Mouse (Mus musculus) frontal cortex, postnatal 10 days (tissue): ENCODE measurements around the gene Idh2.
A peak's percentile ranks its signal among the peaks of the same experiment; 100 is the strongest.
"Not testable (repeated sequence)": the region's sequence is repeated elsewhere in the genome, so short reads cannot be mapped to it uniquely, and the experiment has no call there.

Source experiments
- DNase-seq, 2 experiments: peaks; one replicate each; pipeline ENCODE4 v3.0.0; 2022; ENCODE audit warnings: low spot score in 2 of 2, mixed read lengths in 1 of 2

Gene Idh2

GRCm38 (mm10) chr7:80115224-80115590, at the start of gene Idh2:
Idh2 (minus strand) TSS chr7:80115392.
- peak; percentile 83 to 88 for DNase-seq

- peak in 1 of 2 experiments; percentile 19 for DNase-seq
Measured at GRCm38 (mm10) chr7:80160945-80161306, 45.7 kb upstream of the Idh2 start.

DNA sequence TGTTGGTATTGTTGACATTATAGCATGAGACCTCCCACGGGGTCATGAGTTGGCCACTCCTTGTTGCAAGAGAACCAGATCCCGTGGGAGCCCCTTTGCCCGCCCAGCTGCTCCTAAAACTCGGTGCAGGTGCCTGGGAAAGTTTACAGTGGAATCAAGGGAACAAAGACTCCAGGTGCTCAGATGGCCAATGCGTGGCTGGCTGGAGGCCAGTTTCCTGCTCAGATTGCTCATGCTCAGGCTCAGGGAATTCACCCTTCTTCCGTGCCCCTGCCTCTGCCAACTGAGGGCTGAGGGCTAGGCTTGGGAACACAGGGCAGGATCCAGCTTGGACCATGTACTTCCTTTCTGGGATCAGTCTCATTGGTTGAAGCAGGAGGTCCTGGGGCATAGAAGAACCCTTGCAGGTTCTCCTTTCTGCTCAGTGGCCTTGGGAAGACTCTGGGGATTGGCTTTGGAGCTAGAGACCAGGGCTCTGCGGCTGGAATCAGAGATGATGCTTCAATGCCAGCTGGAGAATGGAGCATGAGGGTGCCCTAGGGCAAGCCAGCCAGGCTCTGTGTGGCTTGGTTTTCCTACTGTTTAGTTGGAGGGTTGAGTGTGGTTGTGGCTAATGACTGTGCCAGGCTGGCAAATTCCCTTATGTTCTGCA, 45.2 kb upstream of the Idh2 start:
- DNase-seq, result no peak

DNA sequence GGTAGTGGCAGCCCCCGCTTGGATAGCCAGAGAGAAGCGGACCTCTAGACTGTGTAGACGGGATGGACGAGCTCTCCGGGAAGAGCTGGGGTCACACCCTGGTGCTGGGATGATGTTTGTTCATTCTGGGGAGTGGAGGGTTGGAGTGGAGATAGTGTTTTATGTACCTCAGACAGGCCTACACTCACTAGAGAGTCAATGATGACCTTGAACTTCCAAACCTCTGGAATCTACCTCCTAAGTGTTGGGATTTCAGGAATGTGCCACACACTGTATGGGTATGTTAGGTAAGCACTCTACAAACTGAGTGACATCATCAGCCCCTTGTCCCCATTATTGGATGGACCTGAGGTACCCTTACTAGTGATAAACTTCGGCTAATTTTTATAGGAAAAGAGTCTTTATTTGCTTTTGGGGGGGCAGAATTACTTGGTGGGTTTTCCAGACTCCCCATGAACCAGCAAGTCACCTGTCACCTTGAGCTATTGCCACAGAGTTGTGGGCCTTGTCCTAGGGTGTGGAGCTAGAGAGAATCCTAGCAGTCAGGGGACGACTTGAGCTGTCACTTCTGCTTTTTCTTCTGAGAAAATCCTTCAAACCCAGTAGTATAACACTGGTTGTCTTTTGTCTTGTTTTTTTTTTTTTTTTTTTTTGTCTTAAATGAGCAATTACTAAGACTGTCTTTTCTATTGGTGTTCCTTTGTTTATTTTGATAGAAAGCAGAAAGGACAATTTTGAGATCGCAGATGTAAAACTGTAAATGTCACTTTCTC, 43.5 kb upstream of the Idh2 start:
- no peak for DNase-seq

GRCm38 (mm10) chr7:80156711-80157227, 41.6 kb upstream of the Idh2 start:
- no peak for DNase-seq

- no peak for DNase-seq
Measured at GRCm38 (mm10) chr7:80154689-80155088, 39.5 kb upstream of the Idh2 start.

- DNase-seq, result no peak
Measured at GRCm38 (mm10) chr7:80152756-80153155, 37.6 kb upstream of the Idh2 start.

GRCm38 (mm10) chr7:80152152-80152551, 37.0 kb upstream of the Idh2 start:
- DNase-seq, result no peak

- peak; percentile 50 to 65 for DNase-seq
Measured at GRCm38 (mm10) chr7:80149356-80149755, 34.2 kb upstream of the Idh2 start.

DNA sequence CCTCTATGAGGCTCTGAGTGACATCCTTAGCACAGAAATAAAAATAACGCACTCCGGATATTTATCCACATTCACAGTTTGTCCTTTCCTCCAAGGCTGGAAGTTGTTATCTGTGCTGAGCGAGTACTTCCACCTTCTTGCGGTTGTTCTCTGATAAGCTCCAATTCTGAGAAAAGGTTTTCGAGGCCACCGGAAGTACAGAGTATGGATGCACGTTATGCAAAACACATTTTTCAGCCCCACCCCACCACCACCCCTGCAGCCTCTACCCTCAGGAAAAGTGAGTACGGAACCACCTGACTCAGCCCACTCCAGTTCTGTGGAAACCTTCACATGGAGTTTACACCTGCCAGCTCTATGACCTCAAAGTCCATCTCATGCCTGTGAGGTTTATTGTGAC, 30.9 kb upstream of the Idh2 start:
- DNase-seq, result no peak

DNA sequence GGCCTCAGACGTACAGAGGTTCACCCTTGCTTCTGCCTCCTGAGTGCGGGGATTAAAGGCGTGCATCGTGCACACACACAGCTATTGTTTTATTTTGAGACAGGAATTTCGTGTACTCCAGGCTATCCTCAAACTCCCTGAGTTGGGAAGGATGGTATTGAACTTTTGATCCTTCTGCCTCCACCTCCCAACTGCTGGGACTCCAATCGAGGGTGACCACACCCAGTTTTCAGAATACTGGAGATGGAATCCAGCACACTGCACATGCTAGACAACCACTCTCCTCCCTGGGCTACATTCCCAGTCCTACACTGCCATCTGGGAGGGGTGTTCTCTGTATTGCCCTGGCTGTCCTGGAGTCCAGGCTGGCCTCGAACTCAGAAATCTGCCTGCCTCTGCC, 29.5 kb upstream of the Idh2 start:
- DNase-seq, result no peak

- peak; percentile 60 to 73 for DNase-seq
Measured at GRCm38 (mm10) chr7:80143331-80144273, 28.4 kb upstream of the Idh2 start.

GRCm38 (mm10) chr7:80140815-80141214, 25.6 kb upstream of the Idh2 start:
- DNase-seq, result peak; percentile 33 to 66

DNA sequence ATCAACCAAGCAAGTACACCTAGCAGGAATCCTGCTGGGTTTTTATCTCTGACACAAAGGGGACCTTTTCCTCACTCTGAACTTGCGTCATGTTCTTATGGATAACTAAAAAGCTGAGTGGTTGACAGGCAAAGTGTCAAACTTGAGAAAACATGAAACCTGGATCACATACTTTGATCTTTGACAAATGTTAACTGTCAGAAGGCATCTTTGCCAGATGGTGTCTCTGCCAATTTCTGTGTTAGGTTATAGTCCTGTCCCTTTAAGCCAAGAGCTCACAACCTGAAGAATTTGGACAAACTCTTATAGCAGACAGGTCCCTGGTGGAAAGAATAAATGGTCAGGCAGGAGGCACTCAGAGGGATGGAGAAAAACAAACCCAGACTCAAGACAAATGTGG, 23.2 kb upstream of the Idh2 start:
- no peak for DNase-seq

DNA sequence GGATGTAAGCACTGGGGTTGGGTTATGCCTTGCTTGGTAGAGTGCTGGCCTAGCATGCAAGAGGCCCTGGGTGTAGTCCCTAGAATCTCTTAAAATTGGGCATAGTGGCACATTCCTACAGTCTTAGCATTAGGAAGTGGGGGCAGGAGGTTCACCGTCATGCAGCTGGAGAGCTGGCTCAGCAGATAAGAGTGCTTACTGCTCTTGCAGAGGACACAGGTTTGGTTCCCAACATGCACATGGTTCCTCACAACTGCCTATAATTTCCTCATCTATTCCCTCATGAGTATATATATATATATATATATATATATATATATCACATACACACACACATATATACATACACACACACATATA, 20.0 kb upstream of the Idh2 start:
- DNase-seq, result no peak

- DNase-seq, result peak; percentile 75
Measured at GRCm38 (mm10) chr7:80134454-80135172, 19.4 kb upstream of the Idh2 start.

GRCm38 (mm10) chr7:80132541-80132940, 17.3 kb upstream of the Idh2 start:
- peak in 1 of 2 experiments; percentile 25 for DNase-seq

GRCm38 (mm10) chr7:80131315-80131714, 16.1 kb upstream of the Idh2 start:
- not testable (repeated sequence) for DNase-seq

DNA sequence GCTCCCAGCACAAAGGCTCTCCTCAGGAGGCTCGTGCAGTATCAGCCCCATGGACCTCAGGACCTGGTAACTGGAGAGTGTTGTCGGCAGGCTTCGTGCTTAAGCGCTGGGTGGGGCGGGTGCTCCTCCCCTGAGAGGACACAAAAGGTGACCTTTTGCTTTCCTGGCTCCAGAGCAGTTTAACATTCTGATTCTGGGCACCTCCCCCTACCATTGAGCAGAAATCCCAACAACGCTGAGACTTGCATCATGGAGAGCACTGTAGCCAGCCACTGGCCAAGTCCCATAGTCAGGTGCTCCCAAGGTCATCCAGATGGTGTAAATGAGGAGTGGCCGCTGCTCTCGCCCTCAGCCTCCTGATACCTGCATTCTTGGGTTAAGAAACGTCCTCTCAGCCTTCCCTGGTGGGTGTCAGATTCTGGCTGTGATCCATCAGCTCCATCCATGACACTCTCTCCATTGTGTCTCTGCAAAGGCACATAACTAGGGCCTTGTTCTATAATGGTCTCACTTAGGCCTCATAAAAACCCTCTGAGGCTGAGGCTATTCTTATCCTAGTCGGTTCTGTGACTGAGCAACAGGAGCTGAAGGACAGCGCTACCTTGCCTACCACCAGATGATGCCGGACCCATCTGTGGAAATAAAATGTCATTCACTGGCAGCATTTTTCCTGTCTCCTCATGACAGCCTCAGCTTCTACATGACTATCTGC, 15.3 kb upstream of the Idh2 start:
- no peak for DNase-seq

- no peak for DNase-seq
Measured at GRCm38 (mm10) chr7:80129278-80129677, 14.1 kb upstream of the Idh2 start.

DNA sequence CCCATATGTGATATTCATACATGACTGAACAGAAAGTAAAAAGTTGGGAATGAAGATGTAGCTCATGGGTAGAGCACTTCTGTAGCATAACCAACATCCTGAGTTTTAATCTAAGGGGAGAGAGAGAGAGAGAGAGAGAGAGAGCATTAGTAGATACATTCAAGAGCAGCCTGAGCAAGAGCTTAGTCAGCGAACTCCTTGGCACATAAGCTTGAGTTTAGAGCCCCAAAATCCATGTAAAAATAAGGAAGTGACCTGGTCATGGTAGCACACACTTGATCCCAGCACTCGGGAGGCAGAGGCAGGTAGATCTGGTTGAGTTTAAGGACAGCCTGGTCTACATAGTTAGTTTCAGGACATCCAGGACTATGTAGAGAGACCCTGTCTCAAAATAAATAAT, 8.5 kb upstream of the Idh2 start:
- DNase-seq, result no peak
